Mouse (Mus musculus): ENCODE measurements at regions not wholly inside any gene's neighbourhood (a gene's known extent, or its start where the extent isn't known, plus 50 kb on each side); places are given as distances from the start of the nearest gene placed in this dataset.

DNA sequence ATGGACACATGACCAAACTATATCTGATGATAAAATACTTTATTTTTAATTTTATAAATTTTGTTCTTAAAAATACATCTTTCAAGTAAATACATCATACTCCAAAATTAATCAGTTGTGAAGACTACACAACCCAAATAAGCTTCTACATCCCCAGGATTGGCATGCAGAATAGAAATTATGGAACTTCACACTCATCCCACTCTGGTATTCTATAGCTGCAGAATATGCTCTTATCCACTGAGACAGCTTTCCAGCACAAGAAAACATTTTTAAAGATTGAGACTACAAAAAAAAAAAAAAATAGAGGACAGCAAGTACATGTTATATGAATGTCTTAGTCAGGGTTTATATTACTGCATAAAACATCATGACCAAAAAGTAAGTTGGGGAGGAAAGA lies 94.4 kb downstream of the Gm11232 start:
- ATAC-seq (replicated peaks in 1 of 2; ENCODE audit: insufficient read depth in 1 of 2, low FRiP score in 2 of 2, low TSS enrichment in 1 of 2, low read depth in 1 of 2, poor library complexity in 2 of 2, severe bottlenecking in 2 of 2), result no peak

DNA sequence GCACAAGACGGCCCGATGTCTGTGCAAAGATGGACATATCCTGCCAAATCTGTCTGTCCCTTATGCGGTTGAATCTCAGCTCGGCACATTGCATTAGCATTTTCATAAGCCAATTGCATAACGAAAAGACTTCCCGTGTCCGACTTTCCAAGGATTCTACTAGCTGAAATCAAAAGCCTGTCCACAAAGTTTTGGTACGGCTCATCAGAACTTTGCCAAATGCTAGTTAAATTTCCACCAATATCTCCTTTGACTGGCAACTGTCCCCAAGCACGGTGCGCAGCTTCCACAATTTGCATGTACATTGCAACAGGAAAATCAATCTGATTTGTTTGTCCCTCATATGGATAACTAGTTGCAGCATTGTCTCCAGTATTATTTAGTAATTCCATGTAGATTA lies 117.2 kb downstream of the Gm11232 start:
- no peak for ATAC-seq (replicated peaks in 1 of 2; ENCODE audit: insufficient read depth in 1 of 2, low FRiP score in 2 of 2, low TSS enrichment in 1 of 2, low read depth in 1 of 2, poor library complexity in 2 of 2, severe bottlenecking in 2 of 2)

DNA sequence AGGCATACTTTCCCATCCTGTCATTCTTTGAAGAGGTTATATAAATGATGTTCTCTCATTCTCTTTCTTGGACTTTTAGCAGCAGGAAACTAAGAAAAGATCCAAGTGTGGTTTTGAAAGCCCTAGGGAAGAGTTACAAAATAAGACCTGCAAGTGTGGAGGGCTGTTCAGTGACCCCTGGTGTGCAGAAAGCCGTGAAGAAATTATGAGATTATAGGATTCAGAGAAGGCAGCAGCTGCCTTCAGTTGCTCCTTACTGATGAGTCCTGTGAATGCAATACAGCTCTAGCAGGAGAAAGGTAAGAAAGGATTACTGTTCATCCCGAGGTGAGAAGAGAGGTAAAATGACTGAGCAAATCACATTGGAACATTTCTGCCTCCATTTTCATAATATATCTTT lies 130.7 kb downstream of the Gm11232 start:
- no peak for ATAC-seq (replicated peaks in 1 of 2; ENCODE audit: insufficient read depth in 1 of 2, low FRiP score in 2 of 2, low TSS enrichment in 1 of 2, low read depth in 1 of 2, poor library complexity in 2 of 2, severe bottlenecking in 2 of 2)

DNA sequence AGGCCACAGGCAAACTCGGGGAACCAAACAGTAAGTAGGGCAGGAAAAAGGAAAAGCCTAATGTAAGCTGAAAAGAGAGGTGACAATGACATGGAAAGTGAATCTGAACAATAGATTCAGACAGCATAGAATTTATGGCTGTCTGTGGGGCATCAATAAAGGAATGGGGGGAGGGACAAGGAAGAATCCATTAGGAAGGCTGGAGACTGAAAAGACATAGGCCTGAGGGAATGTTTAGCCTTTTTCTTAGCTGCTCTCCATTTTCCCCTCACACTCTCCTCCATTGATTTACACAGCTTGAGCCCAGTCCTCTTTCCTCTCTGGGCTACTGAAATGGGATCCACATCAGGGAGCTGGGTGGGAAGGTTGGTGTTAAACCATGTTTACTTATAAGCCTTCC lies 131.1 kb downstream of the Gm11232 start:
- no peak for ATAC-seq (replicated peaks in 1 of 2; ENCODE audit: insufficient read depth in 1 of 2, low FRiP score in 2 of 2, low TSS enrichment in 1 of 2, low read depth in 1 of 2, poor library complexity in 2 of 2, severe bottlenecking in 2 of 2)

DNA sequence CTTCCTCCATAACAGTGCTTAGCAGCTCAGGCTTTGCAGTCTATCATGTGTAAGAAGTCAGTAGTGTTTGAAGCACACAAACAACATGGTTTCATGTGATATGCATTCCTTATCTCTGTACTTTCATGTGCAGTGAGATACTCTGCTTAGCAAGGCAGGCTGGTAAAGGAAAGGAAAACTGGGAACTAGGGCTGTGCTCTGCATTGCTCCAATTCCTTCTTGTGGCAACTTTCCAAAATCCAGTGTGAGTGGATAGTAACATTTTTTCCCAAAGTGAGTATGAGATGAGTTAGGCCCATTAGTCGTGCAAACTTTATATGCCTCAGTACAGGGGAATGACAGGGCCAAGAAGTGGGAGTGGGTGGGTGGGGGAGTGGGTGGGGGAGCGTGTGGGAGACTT lies 133.0 kb downstream of the Gm11232 start:
- no peak for ATAC-seq (replicated peaks in 1 of 2; ENCODE audit: insufficient read depth in 1 of 2, low FRiP score in 2 of 2, low TSS enrichment in 1 of 2, low read depth in 1 of 2, poor library complexity in 2 of 2, severe bottlenecking in 2 of 2)

DNA sequence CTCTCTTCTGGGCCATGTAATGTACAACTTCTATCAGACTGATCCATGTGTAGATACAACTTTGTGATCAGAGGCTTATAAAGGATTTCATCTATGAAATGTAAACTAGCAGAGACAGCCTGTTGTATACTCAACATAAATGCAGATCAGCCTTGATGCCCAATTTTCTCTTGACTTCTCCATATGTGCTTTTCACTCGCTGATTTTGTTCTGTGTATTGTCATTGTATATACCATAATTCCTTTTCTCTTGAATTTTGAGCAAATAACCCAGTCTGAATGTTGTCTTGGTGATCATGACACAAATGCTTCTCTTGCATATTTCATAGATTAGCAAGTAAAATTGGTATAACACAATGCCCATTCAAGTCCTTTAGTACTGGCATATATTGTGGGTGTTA lies 144.0 kb downstream of the Gm11232 start:
- ATAC-seq (replicated peaks in 1 of 2; ENCODE audit: insufficient read depth in 1 of 2, low FRiP score in 2 of 2, low TSS enrichment in 1 of 2, low read depth in 1 of 2, poor library complexity in 2 of 2, severe bottlenecking in 2 of 2), result no peak

DNA sequence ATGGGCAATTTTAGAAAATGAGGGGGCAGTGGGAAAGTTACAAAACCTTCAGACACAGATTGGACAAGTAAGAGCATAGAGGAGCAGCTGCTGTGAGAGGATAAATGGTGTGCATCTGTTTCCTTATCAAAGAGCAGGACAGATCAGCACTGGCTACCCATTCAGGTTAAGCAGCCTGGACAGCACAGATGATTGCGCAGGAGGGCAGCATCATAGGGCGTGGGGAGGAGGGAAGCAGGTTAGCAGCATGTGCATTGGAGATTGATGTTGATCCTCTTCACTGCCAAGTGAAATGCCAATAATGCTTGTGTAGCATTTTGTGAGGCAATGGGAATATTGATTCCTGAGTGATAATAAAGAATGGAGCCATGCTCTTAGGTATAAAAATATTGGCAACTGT lies 171.9 kb downstream of the Gm11232 start:
- ATAC-seq (replicated peaks in 1 of 2; ENCODE audit: insufficient read depth in 1 of 2, low FRiP score in 2 of 2, low TSS enrichment in 1 of 2, low read depth in 1 of 2, poor library complexity in 2 of 2, severe bottlenecking in 2 of 2), result no peak

DNA sequence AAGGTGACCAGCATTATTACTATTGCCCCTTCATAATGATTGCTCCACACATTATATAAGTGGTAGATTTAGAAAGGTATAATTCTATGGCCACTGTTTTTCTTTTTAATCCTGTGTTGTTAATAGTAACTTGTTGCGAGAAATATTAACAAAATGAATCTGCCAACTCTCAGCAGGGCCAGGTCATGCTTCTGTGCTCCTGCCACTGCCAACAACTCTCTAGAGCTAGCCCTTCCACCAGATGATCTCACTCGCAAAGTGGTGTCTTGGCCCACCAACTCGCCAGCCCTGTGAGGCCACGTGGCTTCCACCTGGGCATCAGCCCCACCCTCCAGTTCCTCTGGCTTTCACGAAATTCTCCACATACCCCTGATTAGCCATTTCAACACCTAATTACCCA lies 197.1 kb downstream of the Gm11232 start:
- ATAC-seq (replicated peaks in 1 of 2; ENCODE audit: insufficient read depth in 1 of 2, low FRiP score in 2 of 2, low TSS enrichment in 1 of 2, low read depth in 1 of 2, poor library complexity in 2 of 2, severe bottlenecking in 2 of 2), result no peak

DNA sequence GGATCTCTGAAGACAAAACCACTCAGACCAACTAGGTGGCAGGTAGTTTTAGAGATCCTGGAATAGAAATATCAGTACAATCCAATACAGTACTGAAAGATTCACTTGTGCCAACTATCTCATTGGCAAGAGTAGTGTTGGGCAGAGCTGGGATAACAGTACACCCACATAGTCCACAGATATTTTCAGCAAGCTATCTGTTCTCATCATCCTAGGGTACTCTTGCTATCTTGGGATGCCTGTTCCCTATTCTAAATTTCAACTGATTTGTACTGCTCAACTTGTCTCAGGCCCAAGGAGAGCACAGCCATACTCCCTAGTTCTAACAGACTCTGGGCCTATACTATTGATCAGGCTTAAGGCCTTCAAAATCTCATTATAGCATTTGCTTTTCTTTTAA lies 218.6 kb downstream of the Gm11232 start:
- no peak for ATAC-seq (replicated peaks in 1 of 2; ENCODE audit: insufficient read depth in 1 of 2, low FRiP score in 2 of 2, low TSS enrichment in 1 of 2, low read depth in 1 of 2, poor library complexity in 2 of 2, severe bottlenecking in 2 of 2)

DNA sequence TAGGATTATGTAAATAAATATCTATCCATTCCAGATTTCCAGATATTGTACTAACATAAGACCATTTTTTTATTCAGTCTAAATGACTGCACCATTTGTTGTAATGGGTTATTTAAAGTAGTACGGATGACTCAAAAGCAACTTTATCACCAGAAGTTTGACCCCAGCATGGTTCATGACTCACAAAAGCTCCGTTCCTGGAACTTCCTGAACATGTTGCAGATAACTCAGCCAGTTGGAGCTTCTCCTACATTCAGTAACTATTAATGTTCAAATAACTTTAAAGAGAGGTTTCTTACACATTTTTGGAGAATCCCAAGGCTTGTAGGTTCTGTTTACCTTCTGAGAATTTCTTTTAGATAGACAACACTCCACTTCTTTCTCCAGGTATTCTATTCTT lies 219.8 kb downstream of the Gm11232 start:
- no peak for ATAC-seq (replicated peaks in 1 of 2; ENCODE audit: insufficient read depth in 1 of 2, low FRiP score in 2 of 2, low TSS enrichment in 1 of 2, low read depth in 1 of 2, poor library complexity in 2 of 2, severe bottlenecking in 2 of 2)

DNA sequence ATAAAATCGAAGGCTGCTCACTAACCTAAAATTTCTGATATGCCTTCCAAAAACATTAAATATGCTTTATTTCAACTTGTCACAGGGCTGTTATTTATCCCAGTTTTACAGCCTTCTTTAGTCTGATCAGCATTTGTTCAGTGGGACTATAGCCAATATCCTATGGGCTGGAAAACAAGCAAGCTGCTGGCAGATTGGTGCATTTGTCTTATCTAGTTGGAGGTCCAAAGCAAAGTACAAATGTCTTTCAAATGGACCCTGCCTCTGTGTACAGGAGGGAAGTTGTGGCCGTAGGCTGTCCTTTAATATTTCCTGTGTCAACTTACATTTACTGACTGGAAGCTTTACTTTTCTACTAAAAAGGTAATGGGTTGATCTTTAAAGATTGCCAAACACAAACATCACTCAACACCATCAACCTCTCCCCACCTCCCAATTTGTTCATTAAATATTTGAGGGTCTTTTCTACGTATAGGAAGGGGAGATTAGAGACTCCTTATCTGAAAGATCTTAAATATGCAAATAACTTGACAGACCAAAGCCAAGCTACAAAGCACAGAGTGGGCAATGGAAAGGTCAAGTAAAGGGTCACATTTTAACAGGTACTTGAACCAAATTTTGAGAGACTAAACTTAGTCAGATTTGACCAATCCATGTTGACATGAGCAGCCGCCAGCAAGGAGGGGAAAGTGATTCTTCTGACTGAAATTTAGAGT lies 233.4 kb downstream of the Gm11232 start:
- no peak for ATAC-seq (replicated peaks in 1 of 2; ENCODE audit: insufficient read depth in 1 of 2, low FRiP score in 2 of 2, low TSS enrichment in 1 of 2, low read depth in 1 of 2, poor library complexity in 2 of 2, severe bottlenecking in 2 of 2)

DNA sequence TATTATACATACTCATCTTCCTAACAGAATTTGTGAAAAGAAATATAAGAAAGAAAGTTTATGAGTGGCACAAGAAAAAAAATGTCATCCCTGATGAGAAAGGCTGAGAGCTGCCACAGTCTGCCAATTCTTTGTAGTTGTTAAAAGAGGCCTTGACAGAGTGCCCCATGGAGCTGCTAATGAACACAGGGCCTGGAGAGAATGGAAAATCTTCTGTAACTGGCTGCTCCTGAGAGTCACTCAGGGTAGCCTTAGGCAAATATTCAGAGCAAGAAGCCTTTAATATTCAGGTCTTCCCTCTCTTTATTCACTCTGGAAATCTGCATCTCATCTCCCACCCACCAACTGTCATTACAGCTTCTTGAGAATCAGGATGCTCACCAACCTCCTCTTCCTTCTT lies 237.0 kb downstream of the Gm11232 start:
- ATAC-seq (replicated peaks in 1 of 2; ENCODE audit: insufficient read depth in 1 of 2, low FRiP score in 2 of 2, low TSS enrichment in 1 of 2, low read depth in 1 of 2, poor library complexity in 2 of 2, severe bottlenecking in 2 of 2), result no peak

DNA sequence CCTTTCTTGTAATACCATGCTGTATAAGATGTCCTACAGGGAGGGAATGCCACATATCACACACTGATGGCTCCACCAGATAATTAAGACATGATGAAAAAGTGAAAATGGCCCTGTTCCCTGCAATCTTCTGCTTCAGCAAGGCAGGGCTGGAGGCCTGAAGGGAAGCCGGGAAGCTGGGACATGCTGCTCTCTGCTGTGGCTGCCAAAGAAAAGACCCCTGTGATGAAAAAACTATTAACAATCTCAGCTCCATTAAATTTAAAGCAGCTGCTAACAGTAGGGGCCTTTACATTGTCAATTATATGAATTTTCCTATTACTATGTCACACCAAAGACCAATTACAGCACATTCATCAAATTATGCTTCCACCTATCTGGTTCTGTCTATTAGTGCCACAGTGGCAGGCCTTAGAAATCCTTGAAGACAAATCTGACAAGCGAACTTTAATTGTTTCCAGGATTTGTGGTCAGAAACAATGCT lies 239.8 kb downstream of the Gm11232 start:
- ATAC-seq (replicated peaks in 1 of 2; ENCODE audit: insufficient read depth in 1 of 2, low FRiP score in 2 of 2, low TSS enrichment in 1 of 2, low read depth in 1 of 2, poor library complexity in 2 of 2, severe bottlenecking in 2 of 2), result no peak

DNA sequence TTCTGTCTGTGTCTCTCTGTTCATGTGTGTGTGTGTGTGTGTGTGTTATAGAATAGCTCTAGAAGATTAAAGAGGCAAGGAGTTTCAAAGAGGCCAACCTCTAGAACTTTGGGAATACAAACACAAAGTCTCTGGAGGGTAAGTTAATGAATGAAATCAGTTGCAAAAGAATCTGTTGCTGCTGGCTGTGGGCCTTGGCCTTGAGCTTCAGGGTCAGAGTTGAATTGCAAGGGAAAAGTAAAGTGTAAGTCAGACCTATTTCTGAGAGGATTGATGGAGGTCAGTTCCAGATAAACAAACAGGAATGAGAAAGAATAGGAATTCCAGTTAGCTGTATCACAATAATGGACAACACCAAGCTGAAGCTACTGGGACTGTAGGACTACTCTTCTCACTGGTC lies 250.9 kb downstream of the Gm11232 start:
- ATAC-seq (replicated peaks in 1 of 2; ENCODE audit: insufficient read depth in 1 of 2, low FRiP score in 2 of 2, low TSS enrichment in 1 of 2, low read depth in 1 of 2, poor library complexity in 2 of 2, severe bottlenecking in 2 of 2), result no peak

DNA sequence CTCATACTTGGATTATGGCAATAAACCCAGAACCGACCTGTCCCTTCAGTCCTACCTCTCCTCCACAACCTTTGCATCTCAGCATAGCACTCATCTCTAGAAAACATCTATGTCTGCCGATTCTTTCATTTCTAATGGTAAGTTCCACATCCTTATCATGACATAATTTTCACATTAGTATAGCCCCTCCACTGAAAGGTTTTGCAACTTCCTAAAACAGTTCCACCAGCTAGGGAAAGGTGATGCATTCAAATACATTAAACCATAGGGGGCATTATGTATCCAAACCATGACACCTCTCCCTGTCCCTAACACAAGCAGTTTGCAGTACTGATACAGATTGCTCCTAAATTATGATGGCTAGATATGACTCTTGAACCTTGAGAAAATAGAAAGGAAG lies 268.0 kb downstream of the Gm11232 start:
- no peak for ATAC-seq (replicated peaks in 1 of 2; ENCODE audit: insufficient read depth in 1 of 2, low FRiP score in 2 of 2, low TSS enrichment in 1 of 2, low read depth in 1 of 2, poor library complexity in 2 of 2, severe bottlenecking in 2 of 2)

DNA sequence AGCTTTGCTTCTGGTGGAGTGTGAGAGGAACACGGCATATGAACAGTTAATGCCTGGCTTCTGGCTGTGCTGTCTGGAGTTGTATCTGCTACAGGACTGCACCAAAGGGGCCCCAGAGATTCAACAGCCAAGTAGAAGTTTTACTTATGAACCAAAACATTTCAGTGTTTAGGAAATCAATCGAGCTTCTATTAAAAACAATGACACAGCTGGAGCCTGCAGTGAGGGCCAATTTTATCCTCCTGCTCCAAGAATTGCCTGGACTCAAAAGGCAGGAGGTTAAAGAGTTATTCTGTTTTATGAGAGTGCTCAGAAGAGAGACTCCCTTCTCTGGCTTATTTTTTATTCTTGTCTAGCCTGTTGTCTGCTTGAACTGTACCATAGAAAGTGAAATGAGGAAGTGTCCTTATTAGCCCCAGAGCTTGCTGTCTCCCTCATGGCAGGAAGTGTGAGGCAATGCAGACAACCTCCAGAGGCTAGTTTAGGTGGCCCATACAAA lies 269.1 kb downstream of the Gm11232 start:
- ATAC-seq (replicated peaks in 1 of 2; ENCODE audit: insufficient read depth in 1 of 2, low FRiP score in 2 of 2, low TSS enrichment in 1 of 2, low read depth in 1 of 2, poor library complexity in 2 of 2, severe bottlenecking in 2 of 2), result peak; percentile 99 to 100

DNA sequence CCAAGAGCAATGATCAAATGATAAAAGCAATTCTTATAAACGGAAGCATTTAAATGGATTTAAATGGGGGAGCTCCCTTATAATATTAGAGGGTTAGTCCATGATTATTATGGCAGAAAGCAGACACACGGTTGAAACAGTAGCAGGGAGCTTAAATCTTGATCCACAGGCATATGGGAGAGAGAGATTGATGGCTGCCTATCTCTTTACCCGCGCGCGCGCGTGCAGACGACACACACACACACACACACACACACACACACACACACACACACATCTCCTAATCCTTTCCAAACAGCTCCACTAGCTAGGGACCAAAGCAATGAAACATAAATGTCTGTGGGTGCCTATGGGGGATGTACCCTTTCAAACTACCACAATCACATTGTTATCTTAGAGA lies 269.7 kb downstream of the Gm11232 start:
- no peak for ATAC-seq (replicated peaks in 1 of 2; ENCODE audit: insufficient read depth in 1 of 2, low FRiP score in 2 of 2, low TSS enrichment in 1 of 2, low read depth in 1 of 2, poor library complexity in 2 of 2, severe bottlenecking in 2 of 2)

DNA sequence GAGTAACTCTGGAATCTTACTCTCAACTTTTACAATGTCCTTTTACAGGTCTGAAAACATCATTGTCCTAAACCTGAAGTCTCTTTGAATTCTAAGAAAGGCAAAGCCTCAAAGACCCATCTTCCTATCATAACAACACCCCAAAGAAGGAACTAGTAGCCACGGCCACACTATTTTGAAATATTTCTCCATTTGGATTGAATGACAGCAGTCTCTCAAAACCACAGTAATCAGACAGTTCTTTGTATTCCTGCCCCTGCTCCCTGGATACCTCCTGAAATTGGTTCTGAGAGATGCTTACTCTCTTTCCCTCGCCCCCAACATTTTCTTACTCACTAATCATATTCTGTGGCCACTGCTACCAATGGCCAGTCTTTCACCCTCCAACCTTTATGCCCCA lies 276.8 kb downstream of the Gm11232 start:
- ATAC-seq (replicated peaks in 1 of 2; ENCODE audit: insufficient read depth in 1 of 2, low FRiP score in 2 of 2, low TSS enrichment in 1 of 2, low read depth in 1 of 2, poor library complexity in 2 of 2, severe bottlenecking in 2 of 2), result no peak

DNA sequence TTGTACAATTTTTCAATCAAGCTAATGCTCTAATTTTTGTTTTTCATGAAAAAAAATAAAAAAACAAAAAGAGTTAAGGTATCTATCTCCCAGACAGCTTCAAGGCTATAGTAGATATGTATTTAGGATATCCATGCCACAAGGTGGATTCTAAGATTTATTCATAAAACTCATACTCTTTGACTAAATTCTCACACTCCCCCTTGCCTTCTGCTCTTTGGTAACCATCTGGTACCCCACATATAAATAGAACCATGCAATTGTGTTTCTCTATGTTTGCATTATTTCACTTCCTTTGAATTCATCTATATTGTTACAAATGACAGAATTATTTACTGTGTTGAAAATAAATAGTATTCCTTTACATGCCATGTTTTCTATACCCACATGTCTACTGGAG lies 287.2 kb downstream of the Gm11232 start:
- ATAC-seq (replicated peaks in 1 of 2; ENCODE audit: insufficient read depth in 1 of 2, low FRiP score in 2 of 2, low TSS enrichment in 1 of 2, low read depth in 1 of 2, poor library complexity in 2 of 2, severe bottlenecking in 2 of 2), result no peak

All from hematopoietic stem cell, adult 5-6 weeks (primary cell).